ENCODE assay signal across 23 mouse cellular contexts in genomic region chr2:35584011-35584410, GRCm38 (mm10). TPM values are rescaled to one million over a fixed set of nuclear protein-coding genes. Genes with fewer than 3 reads are reported as not detected.
DNase-seq lines count a peak whose midpoint lies in the region; ATAC-seq and TF ChIP-seq lines count a peak whose summit lies in the region.
"Had no signal": no experiment of that assay in that cellular context is flagged by ENCODE, and none has a peak within 500 bp of the region (broad histone marks: within the 10 kb centered on the region; RNA-seq: fewer than 3 reads in every experiment).

No protein-coding gene starts in this region.

- DNase-seq in heart, postnatal 4 days = no peak
- DNase-seq in heart, postnatal 0 days (ENCODE audit: low spot score) = no peak
- no peak for DNase-seq in heart, adult 8-10 months (ENCODE audit: low spot score)
- no peak for DNase-seq in lung, postnatal 0 days (ENCODE audit: low spot score)
- no peak for DNase-seq in lung, postnatal 10 days
- DNase-seq in spleen, postnatal 36 days (ENCODE audit: low spot score in 2 of 2) = no peak
- DNase-seq: adrenal gland, adult 2 months; cerebellum, adult 11-12 months; cerebellum, postnatal 10 days; kidney, adult 8-10 months; kidney, postnatal 10 days; left cerebral cortex, postnatal 4 days; right cerebral cortex, adult 18-20 months; right cerebral cortex, postnatal 4 days had no signal

- no peak for TF ChIP-seq CTCF in heart, postnatal 0 days (IDR thresholded peaks at IDR 0.05; ENCODE audit: low read depth)
- TF ChIP-seq CTCF in lung, postnatal 0 days (IDR thresholded peaks at IDR 0.05) = no peak

- H3K4me1 ChIP-seq in heart, embryonic 11.5 days (ENCODE audit: control insufficient read depth, insufficient read depth, low read length) = peaks cover 57% of the 10 kb centered on the region
- peaks cover 31% of the 10 kb centered on the region for H3K4me1 ChIP-seq in heart, postnatal 0 days (ENCODE audit: control insufficient read depth, insufficient read depth)
- H3K4me1 ChIP-seq in lung, postnatal 0 days (ENCODE audit: insufficient read depth, low read depth, low read length) = peaks cover 4% of the 10 kb centered on the region; the same call in 1 of the 2 replicates

- peak overlapping the region; percentile 81 for H3K9ac ChIP-seq in heart, embryonic 11.5 days (ENCODE audit: low read depth, low read length)
- H3K9ac ChIP-seq in heart, postnatal 0 days (replicated peaks; ENCODE audit: low read depth, low read length) = no peak overlapping the region
- H3K9ac ChIP-seq in lung, postnatal 0 days (replicated peaks; ENCODE audit: low read depth) = no peak overlapping the region
- H3K9ac ChIP-seq: forebrain, embryonic 15.5 days; hindbrain, embryonic 13.5 days; limb, embryonic 15.5 days; liver, embryonic 14.5 days had no signal

- no peaks in the 10 kb centered on the region for H3K36me3 ChIP-seq in heart, embryonic 11.5 days (ENCODE audit: control insufficient read depth, insufficient read depth, low read length)
- no peaks in the 10 kb centered on the region for H3K36me3 ChIP-seq in heart, postnatal 0 days (replicated peaks; ENCODE audit: control insufficient read depth, insufficient read depth, low read length)
- no peaks in the 10 kb centered on the region for H3K36me3 ChIP-seq in lung, postnatal 0 days (ENCODE audit: insufficient read depth, low read length)
- H3K36me3 ChIP-seq: embryonic facial prominence, embryonic 10.5 days; forebrain, embryonic 15.5 days; hindbrain, embryonic 13.5 days; limb, embryonic 15.5 days; midbrain, embryonic 10.5 days had no signal

- no peaks in the 10 kb centered on the region for H3K9me3 ChIP-seq in heart, embryonic 11.5 days (replicated peaks; ENCODE audit: control insufficient read depth, low read length)
- no peaks in the 10 kb centered on the region for H3K9me3 ChIP-seq in heart, postnatal 0 days (replicated peaks; ENCODE audit: control insufficient read depth, low read length)
- H3K9me3 ChIP-seq in lung, postnatal 0 days (ENCODE audit: low read length) = no peaks in the 10 kb centered on the region
- H3K9me3 ChIP-seq: embryonic facial prominence, embryonic 10.5 days; forebrain, embryonic 15.5 days; hindbrain, embryonic 13.5 days; limb, embryonic 15.5 days; midbrain, embryonic 10.5 days had no signal

- H3K4me3 ChIP-seq in heart, embryonic 11.5 days (ENCODE audit: low read depth, low read length) = peak overlapping the region; percentile 65
- no peak overlapping the region for H3K4me3 ChIP-seq in heart, postnatal 0 days (ENCODE audit: low read depth, low read length)
- no peak overlapping the region; the same call in 1 of the 2 replicates for H3K4me3 ChIP-seq in lung, postnatal 0 days (ENCODE audit: low read depth, low read length)
- H3K4me3 ChIP-seq: forebrain, embryonic 15.5 days; hindbrain, embryonic 13.5 days; left cerebral cortex, adult 2 months; limb, embryonic 15.5 days; midbrain, embryonic 10.5 days had no signal

- TF ChIP-seq EP300 in heart, postnatal 0 days (IDR thresholded peaks at IDR 0.05; ENCODE audit: low read depth) = no peak
- no peak for TF ChIP-seq EP300 in lung, postnatal 0 days (IDR thresholded peaks at IDR 0.05)

- no peak overlapping the region; the same call in 1 of the 2 replicates for H3K27ac ChIP-seq in heart, embryonic 11.5 days (ENCODE audit: low read depth, low read length)
- H3K27ac ChIP-seq in heart, postnatal 0 days (ENCODE audit: low read depth) = no peak overlapping the region
- peak overlapping the region; percentile 55 for H3K27ac ChIP-seq in lung, postnatal 0 days (ENCODE audit: low read length)
- H3K27ac ChIP-seq: embryonic facial prominence, embryonic 10.5 days; forebrain, embryonic 15.5 days; hindbrain, embryonic 13.5 days; left cerebral cortex, adult 2 months; limb, embryonic 15.5 days; liver, embryonic 14.5 days; midbrain, embryonic 10.5 days had no signal

- peak overlapping the region; percentile 83 for H3K4me2 ChIP-seq in heart, embryonic 11.5 days
- H3K4me2 ChIP-seq in heart, postnatal 0 days (ENCODE audit: low read depth, low read length) = peak overlapping the region; percentile 94; the same call in 1 of the 2 replicates
- H3K4me2 ChIP-seq in lung, postnatal 0 days (replicated peaks; ENCODE audit: low read depth, low read length) = peak overlapping the region; percentile 84
- H3K4me2 ChIP-seq: forebrain, embryonic 15.5 days had no signal

- no peaks in the 10 kb centered on the region; the same call in 1 of the 2 replicates for H3K27me3 ChIP-seq in heart, embryonic 11.5 days (ENCODE audit: control insufficient read depth, insufficient read depth, low read length)
- 0 out of 2 replicates have a peak, but pooled peaks cover 13% of the 10 kb centered on the region for H3K27me3 ChIP-seq in heart, postnatal 0 days (ENCODE audit: control insufficient read depth, insufficient read depth, low read length)
- no peaks in the 10 kb centered on the region for H3K27me3 ChIP-seq in lung, postnatal 0 days (replicated peaks; ENCODE audit: insufficient read depth, low read length)

- ATAC-seq in heart, embryonic 11.5 days (replicated peaks; ENCODE audit: insufficient number of reproducible peaks, low FRiP score, low TSS enrichment) = no peak
- ATAC-seq in heart, postnatal 0 days (ENCODE audit: insufficient read depth, low read depth) = no peak
- ATAC-seq in lung, postnatal 0 days = no peak
- ATAC-seq: forebrain, embryonic 15.5 days; midbrain, embryonic 16.5 days had no signal

- 50% methylated on average over 3 of the region's 3 CpGs for WGBS in heart, embryonic 11.5 days (ENCODE audit: insufficient replicate concordance)
- 78% methylated on average over 3 of the region's 3 CpGs for WGBS in heart, postnatal 0 days
- 75% methylated on average over 3 of the region's 3 CpGs for WGBS in lung, postnatal 0 days

RNA-seq across cellular contexts. Expression of gene Dab2ip, which starts 25.9 kb away (rescaled TPM):
- polyA plus RNA-seq in heart, embryonic 11.5 days (2014; fragmentation: Nextera tagmentation; extraction: Ambion mirVana) = 49.0 and 49.1 TPM in 2 replicates
- 10 to 100 TPM; 54.6 to 55.2 TPM for total RNA-seq in heart, postnatal 4 days (2021)
- total RNA-seq in heart, postnatal 0 days (2014; rRNA removed; ENCODE audit: low replicate concordance) = 57.7 and 61.1 TPM in 2 replicates
- 23.8 and 23.9 TPM in 2 replicates for polyA plus RNA-seq in heart, postnatal 0 days (2015; fragmentation: Nextera tagmentation; extraction: Ambion mirVana)
- 10 to 100 TPM; 41.4 to 47.5 (median 46.5) TPM for total RNA-seq in heart, adult 8-10 months (2022)
- polyA plus RNA-seq in lung, postnatal 0 days (2015; fragmentation: Nextera tagmentation; extraction: Ambion mirVana) = 75.8 and 83.4 TPM in 2 replicates
